Mouse (Mus musculus) stomach, embryonic 15.5 days (tissue): ENCODE results near the gene Iglon5. TPM values are rescaled to one million over a fixed set of nuclear protein-coding genes. Genes with fewer than 3 reads are reported as not detected.

Experiments used
- ATAC-seq: fragments of 200-750 bp; cut with Nextera tagmentation; 2 replicates; pipeline ENCODE4 v1.8.0; 2017; ENCODE audit warnings: low read depth, moderate number of reproducible peaks, moderate TSS enrichment; ENCODE audit not compliant: insufficient read depth, low FRiP score
- H3K27ac ChIP-seq: fragments of 300-500 bp; sonication (generic); 2 replicates; pipeline ENCODE4 v1.5.1; 2015; ENCODE audit warnings: mild to moderate bottlenecking, inconsistent platforms
- H3K27me3 ChIP-seq: fragments of 300-500 bp; sonication (generic); replicated peaks from 2 replicates; pipeline ENCODE4 v1.6.1; 2015; ENCODE audit warnings: inconsistent platforms
- H3K36me3 ChIP-seq: fragments of 300-500 bp; sonication (generic); 2 replicates; pipeline ENCODE4 v1.6.1; 2015; ENCODE audit warnings: inconsistent platforms
- H3K4me1 ChIP-seq: fragments of 300-500 bp; sonication (generic); 2 replicates; pipeline ENCODE4 v1.6.1; 2015; ENCODE audit warnings: inconsistent platforms
- H3K4me2 ChIP-seq: fragments of 300-500 bp; sonication (generic); 2 replicates; pipeline ENCODE4 v1.6.1; 2015; ENCODE audit warnings: mild to moderate bottlenecking, inconsistent platforms
- H3K4me3 ChIP-seq: fragments of 300-500 bp; sonication (generic); replicated peaks from 2 replicates; pipeline ENCODE4 v1.5.1; 2015; ENCODE audit warnings: inconsistent platforms
- H3K9ac ChIP-seq: fragments of 300-500 bp; sonication (generic); 2 replicates; pipeline ENCODE4 v1.6.1; 2015; ENCODE audit warnings: inconsistent platforms
- H3K9me3 ChIP-seq: fragments of 300-500 bp; sonication (generic); 2 replicates; pipeline ENCODE4 v1.6.1; 2016; ENCODE audit warnings: inconsistent platforms
- WGBS: fragments of 180-500 bp; shearing (Covaris S2); methylation state at CpG from one replicate; pipeline ENCODE4 v1.1.7; 2015; 5-methylcytosine and 5-hydroxymethylcytosine counted together
- polyA plus RNA-seq: library from polyadenylated mRNA; unstranded; fragments of >200 nt; fragmentation: Nextera tagmentation; extraction: Ambion mirVana; gene quantifications from 2 replicates; pipeline ENCODE4 v1.2.1, GENCODE M21; 2015

Gene Iglon5
- polyA plus RNA-seq, result 0.49 and 0.55 TPM in 2 replicates

- no peak for ATAC-seq
- H3K27ac ChIP-seq, result no peak within 1 kb of the TSS
- WGBS, result 1% methylated on average over 18 of the region's 41 CpGs
- no peaks in the 10 kb centered on the region for H3K9me3 ChIP-seq
- H3K4me2 ChIP-seq, result peak within 1 kb of the TSS; percentile 67
- H3K27me3 ChIP-seq, result peaks cover 16% of the 10 kb centered on the region; the same call in 1 of the 2 replicates
- H3K9ac ChIP-seq, result no peak within 1 kb of the TSS
- peak within 1 kb of the TSS; percentile 46 for H3K4me3 ChIP-seq
- 0 out of 2 replicates have a peak, but pooled peaks cover 3% of the 10 kb centered on the region for H3K4me1 ChIP-seq
- H3K36me3 ChIP-seq, result no peaks in the 10 kb centered on the region
These were observed at the start of gene Iglon5 for GRCm38 (mm10) chr7:43489631-43490125. Gene Iglon5, minus strand, starts transcription at chr7:43490075.

GRCm38 (mm10) chr7:43538524-43538923, 48.6 kb upstream of the Iglon5 start:
- Histone ChIP-seq H3K4me2 (no peak overlapping the region), H3K27me3 (no peaks in the 10 kb centered on the region), H3K4me3 (no peak overlapping the region), H3K27ac (no peak overlapping the region), H3K36me3 (no peaks in the 10 kb centered on the region), H3K4me1 (no peaks in the 10 kb centered on the region), H3K9me3 (no peaks in the 10 kb centered on the region), H3K9ac (no peak overlapping the region)
- ATAC-seq, result no peak
- WGBS, result 68% methylated on average over 4 of the region's 4 CpGs

- H3K4me2 ChIP-seq, result no peak overlapping the region
- WGBS, result 77% methylated on average over 9 of the region's 9 CpGs
- H3K27me3 ChIP-seq, result no peaks in the 10 kb centered on the region
- no peaks in the 10 kb centered on the region for H3K9me3 ChIP-seq
- H3K9ac ChIP-seq, result no peak overlapping the region
- no peak for ATAC-seq
- H3K4me1 ChIP-seq, result no peaks in the 10 kb centered on the region
- H3K4me3 ChIP-seq, result no peak overlapping the region
- no peaks in the 10 kb centered on the region for H3K36me3 ChIP-seq
- H3K27ac ChIP-seq, result no peak overlapping the region
These were observed 43.1 kb upstream of the Iglon5 start for GRCm38 (mm10) chr7:43532936-43533505.

GRCm38 (mm10) chr7:43530216-43530785, 40.4 kb upstream of the Iglon5 start:
- H3K36me3 ChIP-seq, result no peaks in the 10 kb centered on the region

GRCm38 (mm10) chr7:43525313-43525712, 35.4 kb upstream of the Iglon5 start:
- 49% methylated on average over 3 of the region's 3 CpGs for WGBS
- H3K27ac ChIP-seq, result no peak overlapping the region
- no peaks in the 10 kb centered on the region for H3K27me3 ChIP-seq
- ATAC-seq, result no peak
- no peaks in the 10 kb centered on the region for H3K9me3 ChIP-seq
- H3K36me3 ChIP-seq, result no peaks in the 10 kb centered on the region
- no peaks in the 10 kb centered on the region for H3K4me1 ChIP-seq
- no peak overlapping the region for H3K9ac ChIP-seq
- H3K4me2 ChIP-seq, result no peak overlapping the region
- H3K4me3 ChIP-seq, result no peak overlapping the region

More at GRCm38 (mm10) chr7:43530216-43530785, 40.4 kb upstream of the Iglon5 start:
- no peak for ATAC-seq
- H3K27me3 ChIP-seq, result no peaks in the 10 kb centered on the region
- H3K27ac ChIP-seq, result no peak overlapping the region
- H3K4me2 ChIP-seq, result no peak overlapping the region
- H3K4me1 ChIP-seq, result no peaks in the 10 kb centered on the region
- no peak overlapping the region for H3K9ac ChIP-seq
- H3K4me3 ChIP-seq, result no peak overlapping the region
- 58% methylated on average over 8 of the region's 8 CpGs for WGBS
- H3K9me3 ChIP-seq, result no peaks in the 10 kb centered on the region

- no peak overlapping the region for H3K4me2 ChIP-seq
- H3K36me3 ChIP-seq, result no peaks in the 10 kb centered on the region
- ATAC-seq, result no peak
These were observed 32.9 kb upstream of the Iglon5 start for GRCm38 (mm10) chr7:43522776-43523175.

GRCm38 (mm10) chr7:43518341-43518740, 28.5 kb upstream of the Iglon5 start:
- 83% methylated on average over 15 of the region's 15 CpGs for WGBS
- Histone ChIP-seq H3K4me1 (no peaks in the 10 kb centered on the region), H3K4me2 (no peak overlapping the region), H3K36me3 (no peaks in the 10 kb centered on the region), H3K9ac (no peak overlapping the region), H3K4me3 (no peak overlapping the region), H3K27ac (no peak overlapping the region), H3K9me3 (no peaks in the 10 kb centered on the region), H3K27me3 (no peaks in the 10 kb centered on the region)
- no peak for ATAC-seq

More at GRCm38 (mm10) chr7:43522776-43523175, 32.9 kb upstream of the Iglon5 start:
- 92% methylated on average over 2 of the region's 2 CpGs for WGBS
- Histone ChIP-seq H3K9ac (no peak overlapping the region), H3K4me1 (no peaks in the 10 kb centered on the region), H3K9me3 (no peaks in the 10 kb centered on the region), H3K27me3 (no peaks in the 10 kb centered on the region), H3K4me3 (no peak overlapping the region), H3K27ac (no peak overlapping the region)

GRCm38 (mm10) chr7:43515076-43515475, 25.2 kb upstream of the Iglon5 start:
- no peaks in the 10 kb centered on the region for H3K9me3 ChIP-seq
- no peak for ATAC-seq
- no peaks in the 10 kb centered on the region for H3K36me3 ChIP-seq
- no peaks in the 10 kb centered on the region for H3K4me1 ChIP-seq
- H3K4me3 ChIP-seq, result no peak overlapping the region
- no peak overlapping the region for H3K27ac ChIP-seq
- no peak overlapping the region for H3K9ac ChIP-seq
- WGBS, result 85% methylated on average over 5 of the region's 5 CpGs
- H3K27me3 ChIP-seq, result no peaks in the 10 kb centered on the region
- H3K4me2 ChIP-seq, result no peak overlapping the region

- ATAC-seq, result no peak
- WGBS, result 78% methylated on average over 4 of the region's 4 CpGs
- Histone ChIP-seq H3K27ac (no peak overlapping the region), H3K9ac (no peak overlapping the region), H3K4me2 (no peak overlapping the region), H3K27me3 (0 out of 2 replicates have a peak, but pooled peaks cover 3% of the 10 kb centered on the region), H3K4me1 (no peaks in the 10 kb centered on the region), H3K9me3 (no peaks in the 10 kb centered on the region), H3K36me3 (no peaks in the 10 kb centered on the region), H3K4me3 (no peak overlapping the region)
These were observed 22.6 kb upstream of the Iglon5 start for GRCm38 (mm10) chr7:43512519-43512918.

- H3K9me3 ChIP-seq, result no peaks in the 10 kb centered on the region
- WGBS, result 41% methylated on average over 4 of the region's 4 CpGs
- no peak overlapping the region for H3K4me2 ChIP-seq
- ATAC-seq, result no peak
- no peak overlapping the region for H3K9ac ChIP-seq
- H3K36me3 ChIP-seq, result no peaks in the 10 kb centered on the region
- no peak overlapping the region for H3K27ac ChIP-seq
- H3K4me1 ChIP-seq, result no peaks in the 10 kb centered on the region
- H3K27me3 ChIP-seq, result 0 out of 2 replicates have a peak, but pooled peaks cover 3% of the 10 kb centered on the region
- no peak overlapping the region for H3K4me3 ChIP-seq
These were observed 22.0 kb upstream of the Iglon5 start for GRCm38 (mm10) chr7:43511707-43512478.

- Histone ChIP-seq H3K9ac (no peak overlapping the region), H3K9me3 (no peaks in the 10 kb centered on the region), H3K27ac (no peak overlapping the region), H3K4me2 (no peak overlapping the region), H3K27me3 (peaks cover 7% of the 10 kb centered on the region; the same call in 1 of the 2 replicates), H3K4me3 (no peak overlapping the region), H3K4me1 (no peaks in the 10 kb centered on the region), H3K36me3 (no peaks in the 10 kb centered on the region)
- ATAC-seq, result peak; percentile 60; the same call in 1 of the 2 replicates
- 19% methylated on average over 21 of the region's 21 CpGs for WGBS
These were observed 5.6 kb upstream of the Iglon5 start for GRCm38 (mm10) chr7:43495343-43496021.
